Mouse (Mus musculus): ENCODE data around the gene Tmem150c. TPM values are rescaled to one million over a fixed set of nuclear protein-coding genes. Genes with fewer than 3 reads are reported as not detected.

The Tmem150c gene
- polyA plus RNA-seq, 2 experiments = 0.24 to 0.37 TPM

GRCm38 (mm10) chr5:100091263-100091594, 68.4 kb downstream of the Tmem150c start:
- TF ChIP-seq EP300 (IDR thresholded peaks at IDR 0.05; ENCODE audit: low read depth) (no peak), CTCF (IDR thresholded peaks at IDR 0.05; ENCODE audit: low read depth) (no peak)
- H3K4me2 ChIP-seq (ENCODE audit: low read depth) = no peak overlapping the region
- 66% methylated on average over 10 of the region's 10 CpGs for WGBS (ENCODE audit: insufficient replicate concordance)

GRCm38 (mm10) chr5:100090515-100091262, 68.9 kb downstream of the Tmem150c start:
- no peaks in the 10 kb centered on the region for H3K36me3 ChIP-seq (replicated peaks; ENCODE audit: control insufficient read depth, insufficient read depth, low read depth)
- DNase-seq (ENCODE audit: low read depth in 3 of 3, low spot score in 3 of 3) (no peak), ATAC-seq (ENCODE audit: insufficient read depth) (no peak)
- no peak overlapping the region for H3K4me3 ChIP-seq (ENCODE audit: insufficient read depth in 1 of 2, low read depth in 2 of 2, low read length in 2 of 2)
- H3K9me3 ChIP-seq (ENCODE audit: control insufficient read depth, low read length) = no peaks in the 10 kb centered on the region
- TF ChIP-seq CTCF (IDR thresholded peaks at IDR 0.05; ENCODE audit: low read depth) (no peak), EP300 (IDR thresholded peaks at IDR 0.05; ENCODE audit: low read depth) (no peak)
- no peaks in the 10 kb centered on the region for H3K27me3 ChIP-seq (ENCODE audit: control insufficient read depth, insufficient read depth, low read length)
- H3K4me1 ChIP-seq (replicated peaks; ENCODE audit: control insufficient read depth in 2 of 2, insufficient read depth in 2 of 2, low read length in 1 of 2) = no peaks in the 10 kb centered on the region
- no peak overlapping the region for H3K27ac ChIP-seq
- no peak overlapping the region for H3K4me2 ChIP-seq (ENCODE audit: low read depth)
- no peak overlapping the region for H3K9ac ChIP-seq (replicated peaks)
- WGBS (ENCODE audit: insufficient replicate concordance) = 57% methylated on average over 12 of the region's 12 CpGs

More at GRCm38 (mm10) chr5:100091263-100091594, 68.4 kb downstream of the Tmem150c start:
- Histone ChIP-seq H3K4me1 (replicated peaks; ENCODE audit: control insufficient read depth in 2 of 2, insufficient read depth in 2 of 2, low read length in 1 of 2) (no peaks in the 10 kb centered on the region), H3K9me3 (ENCODE audit: control insufficient read depth, low read length) (no peaks in the 10 kb centered on the region), H3K9ac (replicated peaks) (no peak overlapping the region), H3K36me3 (replicated peaks; ENCODE audit: control insufficient read depth, insufficient read depth, low read depth) (no peaks in the 10 kb centered on the region), H3K27ac (no peak overlapping the region), H3K27me3 (ENCODE audit: control insufficient read depth, insufficient read depth, low read length) (no peaks in the 10 kb centered on the region), H3K4me3 (ENCODE audit: insufficient read depth in 1 of 2, low read depth in 2 of 2, low read length in 2 of 2) (no peak overlapping the region)
- ATAC-seq (ENCODE audit: insufficient read depth) (no peak), DNase-seq (ENCODE audit: low read depth in 3 of 3, low spot score in 3 of 3) (no peak)

DNA sequence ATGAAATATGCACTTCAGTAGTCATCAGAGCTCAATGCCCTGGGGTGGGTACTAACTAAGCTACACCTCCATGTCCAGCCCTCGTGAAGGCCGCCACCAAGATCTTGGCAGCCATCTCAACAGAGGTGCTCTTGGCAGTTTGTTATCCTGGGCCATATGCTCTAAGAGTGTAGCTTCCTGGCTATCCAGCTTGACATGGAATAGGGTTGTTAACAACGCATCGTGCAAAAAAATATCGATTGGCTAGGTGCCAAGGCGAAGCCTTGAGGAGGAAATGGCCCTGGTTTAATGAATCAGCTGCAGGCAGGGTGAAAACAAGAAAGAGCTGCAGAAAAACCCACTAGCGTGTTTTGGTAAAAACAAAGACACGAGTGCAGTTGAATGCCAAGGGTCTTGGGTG, 74.5 kb downstream of the Tmem150c start:
- no peaks in the 10 kb centered on the region for H3K9me3 ChIP-seq (ENCODE audit: control insufficient read depth, low read length)
- no peak overlapping the region for H3K4me3 ChIP-seq (ENCODE audit: insufficient read depth in 1 of 2, low read depth in 2 of 2, low read length in 2 of 2)
- no peak overlapping the region for H3K4me2 ChIP-seq (ENCODE audit: low read depth)
- no peaks in the 10 kb centered on the region for H3K27me3 ChIP-seq (ENCODE audit: control insufficient read depth, insufficient read depth, low read length)
- no peak overlapping the region for H3K27ac ChIP-seq
- no peak for ATAC-seq (ENCODE audit: insufficient read depth)
- H3K9ac ChIP-seq (replicated peaks) = no peak overlapping the region
- WGBS (ENCODE audit: insufficient replicate concordance) = 69% methylated on average over 8 of the region's 8 CpGs
- no peaks in the 10 kb centered on the region for H3K4me1 ChIP-seq (replicated peaks; ENCODE audit: control insufficient read depth in 2 of 2, insufficient read depth in 2 of 2, low read length in 1 of 2)
- TF ChIP-seq CTCF (IDR thresholded peaks at IDR 0.05; ENCODE audit: low read depth) (no peak), EP300 (IDR thresholded peaks at IDR 0.05; ENCODE audit: low read depth) (no peak)
- no peaks in the 10 kb centered on the region for H3K36me3 ChIP-seq (replicated peaks; ENCODE audit: control insufficient read depth, insufficient read depth, low read depth)
- no peak for DNase-seq (ENCODE audit: low read depth in 3 of 3, low spot score in 3 of 3)

GRCm38 (mm10) chr5:100083953-100084562, 75.5 kb downstream of the Tmem150c start:
- Histone ChIP-seq H3K4me3 (ENCODE audit: insufficient read depth in 1 of 2, low read depth in 2 of 2, low read length in 2 of 2) (no peak overlapping the region), H3K36me3 (replicated peaks; ENCODE audit: control insufficient read depth, insufficient read depth, low read depth) (no peaks in the 10 kb centered on the region), H3K4me1 (replicated peaks; ENCODE audit: control insufficient read depth in 2 of 2, insufficient read depth in 2 of 2, low read length in 1 of 2) (peaks cover 0 to 2% of the 10 kb centered on the region in 2 experiments; a peak in 1 of 4 replicates), H3K9me3 (ENCODE audit: control insufficient read depth, low read length) (no peaks in the 10 kb centered on the region), H3K4me2 (ENCODE audit: low read depth) (no peak overlapping the region), H3K27ac (no peak overlapping the region), H3K27me3 (ENCODE audit: control insufficient read depth, insufficient read depth, low read length) (no peaks in the 10 kb centered on the region), H3K9ac (replicated peaks) (no peak overlapping the region)
- DNase-seq (ENCODE audit: low read depth in 3 of 3, low spot score in 3 of 3) (no peak), ATAC-seq (ENCODE audit: insufficient read depth) (no peak)
- WGBS (ENCODE audit: insufficient replicate concordance) = 72% methylated on average over 12 of the region's 12 CpGs
- TF ChIP-seq EP300 (IDR thresholded peaks at IDR 0.05; ENCODE audit: low read depth) = no peak
- TF ChIP-seq CTCF (IDR thresholded peaks at IDR 0.05; ENCODE audit: low read depth) = no peak

DNA sequence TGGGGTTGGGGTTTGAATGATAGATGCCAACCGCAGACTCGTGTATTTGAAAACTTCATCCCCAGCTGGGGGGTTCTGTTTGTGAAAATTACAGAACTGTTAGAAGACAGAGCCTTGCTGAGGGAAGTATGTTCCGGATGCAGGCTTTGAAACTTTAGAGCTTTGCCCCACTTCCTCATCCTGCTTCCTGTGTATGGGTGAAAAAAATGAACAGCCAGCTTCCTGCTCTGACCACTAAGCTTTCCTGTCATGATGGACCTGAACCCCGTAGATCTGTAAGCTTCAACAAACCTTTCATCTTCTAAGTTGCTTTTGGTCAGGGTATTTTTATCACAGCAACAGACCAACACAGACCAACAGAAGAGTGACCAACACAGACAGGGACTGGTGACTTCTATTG, 77.6 kb downstream of the Tmem150c start:
- Histone ChIP-seq H3K27me3 (ENCODE audit: control insufficient read depth, insufficient read depth, low read length) (no peaks in the 10 kb centered on the region), H3K4me2 (ENCODE audit: low read depth) (no peak overlapping the region), H3K36me3 (replicated peaks; ENCODE audit: control insufficient read depth, insufficient read depth, low read depth) (no peaks in the 10 kb centered on the region), H3K9me3 (ENCODE audit: control insufficient read depth, low read length) (no peaks in the 10 kb centered on the region), H3K4me1 (replicated peaks; ENCODE audit: control insufficient read depth in 2 of 2, insufficient read depth in 2 of 2, low read length in 1 of 2) (peaks cover 0 to 3% of the 10 kb centered on the region in 2 experiments; a peak in 1 of 4 replicates), H3K27ac (no peak overlapping the region), H3K4me3 (ENCODE audit: insufficient read depth in 1 of 2, low read depth in 2 of 2, low read length in 2 of 2) (no peak overlapping the region), H3K9ac (replicated peaks) (no peak overlapping the region)
- DNase-seq (ENCODE audit: low read depth in 3 of 3, low spot score in 3 of 3) (no peak), ATAC-seq (ENCODE audit: insufficient read depth) (no peak)
- TF ChIP-seq CTCF (IDR thresholded peaks at IDR 0.05; ENCODE audit: low read depth) (no peak), EP300 (IDR thresholded peaks at IDR 0.05; ENCODE audit: low read depth) (no peak)
- 35% methylated on average over 4 of the region's 4 CpGs for WGBS (ENCODE audit: insufficient replicate concordance)

Measured in liver, embryonic 14.5 days (tissue).